Mouse (Mus musculus) B cell, adult 2 months (primary cell): ENCODE measurements around the gene Slco3a1.

Experiments used
- DNase-seq, 2 experiments: peaks; one replicate each; pipeline ENCODE4 v3.0.0; 2022

The Slco3a1 gene

GRCm38 (mm10) chr7:74484024-74484385 is 70.6 kb downstream of the Slco3a1 start:
- no peak for DNase-seq

GRCm38 (mm10) chr7:74483294-74484023 is 71.1 kb downstream of the Slco3a1 start:
- no peak for DNase-seq

DNA sequence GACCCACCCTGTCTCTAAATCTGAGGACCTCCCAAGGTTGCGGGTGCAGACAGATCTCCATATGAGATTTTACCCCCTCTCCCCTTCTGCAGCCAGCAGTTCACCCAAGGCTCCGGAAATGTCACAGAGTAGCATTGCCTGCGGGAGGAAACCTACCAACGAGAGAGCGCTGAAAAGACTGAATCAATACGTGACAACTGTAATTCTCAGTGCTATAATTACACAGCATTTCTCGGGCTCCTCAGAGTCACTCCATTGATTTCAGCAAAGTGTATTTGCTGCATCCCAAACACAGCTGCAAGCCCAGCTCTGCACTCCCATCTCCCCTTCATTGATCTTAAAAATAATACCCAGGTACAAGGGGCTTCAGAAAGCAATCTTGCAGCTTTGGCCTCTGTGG is 82.8 kb downstream of the Slco3a1 start:
- no peak for DNase-seq

DNA sequence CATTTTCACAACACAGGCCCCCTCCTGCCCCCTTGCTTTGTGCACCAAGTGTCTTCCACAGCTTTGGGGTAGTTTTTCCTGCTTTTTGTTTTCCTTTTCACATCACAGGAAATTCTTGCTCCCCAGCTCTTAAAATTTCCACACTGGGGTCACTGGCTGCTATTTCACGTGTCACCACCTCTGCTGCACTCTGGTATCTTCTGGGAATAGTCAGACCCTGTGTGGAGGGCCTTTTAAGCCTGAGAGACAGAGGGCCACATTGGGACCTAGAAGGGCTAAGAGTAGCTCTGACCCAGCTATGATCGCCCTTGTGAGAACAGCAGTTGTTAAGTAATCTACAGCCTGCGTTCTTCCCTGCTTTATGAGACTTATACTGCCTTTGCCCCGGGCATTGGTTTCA is 87.7 kb downstream of the Slco3a1 start:
- no peak for DNase-seq

DNA sequence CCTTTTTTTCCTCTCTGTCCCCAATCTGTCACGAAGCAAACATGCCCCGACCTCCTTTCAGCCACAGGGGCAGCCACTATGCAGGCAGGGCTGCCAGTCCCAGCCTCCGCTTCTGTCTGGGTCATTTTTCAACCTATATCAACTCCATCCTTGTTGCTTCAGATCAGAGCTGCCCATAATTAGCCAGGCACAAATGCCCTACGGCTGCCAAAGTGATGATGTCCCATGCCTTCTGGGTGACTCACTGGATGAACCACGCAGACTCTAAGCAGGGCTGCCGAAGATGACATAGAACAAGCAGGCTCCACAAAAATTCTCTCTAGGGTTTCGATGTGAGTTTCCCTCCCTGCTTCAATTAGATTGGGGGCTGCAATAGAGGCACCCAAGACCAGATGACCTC is 89.9 kb downstream of the Slco3a1 start:
- DNase-seq = no peak

- no peak for DNase-seq
Observed at GRCm38 (mm10) chr7:74462451-74462850, 92.1 kb downstream of the Slco3a1 start.

DNA sequence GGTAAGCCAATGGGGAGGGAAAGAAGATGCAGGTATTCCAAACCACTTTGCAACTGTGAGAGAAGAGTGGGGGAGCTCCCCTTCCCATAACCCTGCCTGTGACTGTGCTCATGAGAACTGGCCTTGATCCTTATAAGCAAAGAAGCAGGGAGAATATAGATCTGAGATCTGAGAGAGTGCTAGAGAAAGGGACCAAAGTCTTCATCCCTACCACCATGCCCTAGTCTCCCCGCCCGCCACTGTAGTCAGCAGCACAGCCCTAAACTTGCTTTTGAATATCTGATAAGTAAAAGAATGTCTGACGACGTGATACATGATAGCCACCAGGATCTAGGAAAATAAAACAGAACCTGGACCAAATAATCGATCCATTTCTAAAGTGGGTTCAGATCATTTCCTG is 92.8 kb downstream of the Slco3a1 start:
- no peak for DNase-seq

DNA sequence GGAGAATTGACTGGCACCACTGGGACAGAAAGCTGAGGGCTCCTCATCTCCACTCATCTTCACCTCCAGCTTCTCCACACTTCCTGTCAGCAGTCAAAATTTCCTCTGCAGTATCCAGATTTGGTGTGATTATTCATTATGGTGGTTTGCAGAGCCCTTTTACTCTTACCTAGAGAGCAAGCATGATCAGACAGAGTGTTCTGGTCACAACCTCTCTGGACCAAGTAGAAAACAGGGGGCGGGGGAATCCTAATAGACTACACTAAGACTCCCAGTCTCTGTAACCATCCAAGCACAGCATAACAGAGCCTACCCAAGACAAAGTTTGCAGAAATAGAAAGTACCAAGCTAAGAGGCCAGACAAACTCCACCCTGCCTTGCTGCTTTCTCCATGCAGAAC is 93.4 kb downstream of the Slco3a1 start:
- DNase-seq = no peak

GRCm38 (mm10) chr7:74459812-74460211 is 94.8 kb downstream of the Slco3a1 start:
- DNase-seq = no peak

- no peak for DNase-seq
Observed at GRCm38 (mm10) chr7:74459277-74459676, 95.3 kb downstream of the Slco3a1 start.

DNA sequence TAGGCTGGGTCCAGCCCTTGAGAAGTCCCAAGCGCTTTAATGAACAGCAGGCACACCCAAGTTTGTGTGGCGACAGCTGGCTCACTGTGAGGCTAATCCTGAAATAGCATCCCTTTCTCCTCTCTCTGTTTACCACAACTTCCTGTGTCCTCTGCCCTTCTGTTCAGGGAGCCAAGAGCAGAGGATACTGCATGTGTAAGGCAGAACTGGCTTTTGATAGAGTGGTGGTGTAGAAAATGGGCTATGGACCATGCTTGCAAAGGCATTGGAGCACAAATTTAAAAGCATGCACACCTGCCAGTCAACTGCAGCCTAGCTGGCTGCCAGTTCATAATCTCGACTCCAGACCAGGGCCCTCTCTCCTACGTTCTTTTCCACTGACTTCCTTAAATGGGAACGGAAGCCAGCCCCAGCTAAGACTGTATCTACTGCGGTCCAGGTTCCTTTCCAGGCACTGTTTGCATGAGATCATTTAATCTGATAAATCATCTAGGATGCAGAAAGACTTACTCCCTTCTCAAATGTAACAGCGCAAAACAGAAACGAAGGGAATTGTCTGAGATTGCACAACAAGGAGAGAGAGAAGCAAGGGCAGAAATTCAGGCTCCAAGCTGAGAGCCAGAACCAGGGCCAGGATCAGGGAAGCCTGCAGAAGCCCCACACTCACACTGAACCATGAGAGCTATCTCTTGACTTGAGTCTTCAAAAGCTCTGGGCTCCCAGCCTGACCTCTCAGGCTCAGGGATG is 95.9 kb downstream of the Slco3a1 start:
- no peak for DNase-seq

DNA sequence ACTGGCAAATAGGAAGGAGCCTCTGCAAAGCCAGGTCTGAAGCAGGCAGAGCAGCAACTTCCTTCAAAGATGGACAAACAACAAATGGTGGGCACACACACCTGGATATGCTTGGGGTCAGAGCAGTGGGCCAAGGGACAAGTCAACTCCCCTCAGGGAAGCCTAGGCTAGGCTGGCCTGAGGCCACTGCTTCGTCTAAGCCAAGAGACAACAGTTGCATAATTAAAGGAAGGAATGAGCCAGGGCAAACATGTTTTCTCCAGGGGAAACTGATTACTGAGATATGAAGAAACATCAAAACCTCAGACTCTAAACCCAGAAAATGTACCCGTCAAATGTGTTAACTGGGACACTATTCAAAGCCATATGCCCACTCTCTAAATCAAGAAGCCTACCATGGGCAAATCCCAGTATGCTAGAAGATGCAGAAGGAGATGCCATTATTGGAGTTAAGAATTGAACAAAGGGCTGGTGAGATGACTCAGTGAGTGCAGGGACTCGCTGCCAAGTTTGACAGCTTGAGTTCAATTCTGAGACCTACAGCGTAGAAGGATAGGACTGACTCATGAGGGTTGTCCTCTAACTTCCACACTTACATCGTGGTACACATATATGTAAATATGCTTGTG is 97.1 kb downstream of the Slco3a1 start:
- no peak for DNase-seq

GRCm38 (mm10) chr7:74456781-74457180 is 97.8 kb downstream of the Slco3a1 start:
- no peak for DNase-seq

DNA sequence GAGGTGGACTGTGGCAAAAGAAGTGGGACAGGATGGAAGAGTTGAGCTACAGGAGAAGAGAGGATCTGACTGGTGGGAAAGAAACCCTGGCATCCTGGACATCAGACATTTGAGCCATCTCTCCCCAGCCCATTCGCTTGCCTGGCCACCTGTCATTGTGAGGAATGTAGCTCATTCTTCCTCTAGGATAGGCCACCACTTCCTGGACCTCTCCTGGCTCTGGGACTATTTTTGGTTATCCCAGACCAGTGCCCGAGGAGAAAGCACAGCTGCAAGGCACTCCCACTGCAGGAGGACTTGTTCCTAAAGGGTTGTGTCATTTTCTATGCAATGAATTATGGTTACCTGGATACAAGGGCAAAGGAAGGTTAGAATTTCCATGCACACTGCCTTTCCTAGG is 103.5 kb downstream of the Slco3a1 start:
- DNase-seq = no peak

- no peak for DNase-seq
Observed at GRCm38 (mm10) chr7:74449802-74450201, 104.8 kb downstream of the Slco3a1 start.

DNA sequence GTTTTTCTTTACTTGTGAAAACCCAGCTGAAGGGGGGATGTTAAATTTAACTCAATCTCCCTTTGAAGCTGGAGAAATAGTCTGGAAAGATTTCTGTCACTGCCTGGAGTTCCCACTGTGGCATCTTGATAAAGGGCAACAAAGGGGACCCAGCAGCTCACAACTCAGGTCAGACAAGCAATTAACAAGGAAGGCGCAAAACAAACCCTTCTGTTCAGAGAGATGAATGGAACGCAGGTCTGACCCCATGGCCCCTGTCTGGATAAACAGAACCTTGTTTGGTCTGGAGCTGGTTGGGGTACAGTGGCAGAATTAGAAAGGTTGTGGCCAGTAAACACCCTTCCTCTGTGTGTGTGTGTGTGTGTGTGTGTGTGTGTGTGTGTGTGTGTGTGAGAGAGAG is 106.8 kb downstream of the Slco3a1 start:
- DNase-seq = no peak

DNA sequence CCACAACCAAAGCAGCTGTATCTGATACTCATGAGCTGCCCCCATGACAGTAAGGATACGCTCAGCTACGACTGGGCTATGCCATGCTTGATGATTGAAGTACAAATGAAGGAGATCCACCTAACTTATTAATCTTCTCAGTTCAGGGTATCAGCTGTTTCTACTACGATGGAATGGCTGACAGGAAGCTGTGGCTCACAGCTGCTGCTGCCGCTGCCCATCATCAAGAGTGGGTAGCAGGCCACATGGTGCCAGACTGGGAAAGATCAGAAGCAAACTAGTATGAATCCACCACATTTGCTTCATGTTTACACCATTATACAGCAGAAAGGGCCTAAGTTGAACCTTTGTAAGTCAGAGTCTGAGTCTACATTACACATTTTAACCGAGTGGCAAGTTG is 109.4 kb downstream of the Slco3a1 start:
- no peak for DNase-seq

DNA sequence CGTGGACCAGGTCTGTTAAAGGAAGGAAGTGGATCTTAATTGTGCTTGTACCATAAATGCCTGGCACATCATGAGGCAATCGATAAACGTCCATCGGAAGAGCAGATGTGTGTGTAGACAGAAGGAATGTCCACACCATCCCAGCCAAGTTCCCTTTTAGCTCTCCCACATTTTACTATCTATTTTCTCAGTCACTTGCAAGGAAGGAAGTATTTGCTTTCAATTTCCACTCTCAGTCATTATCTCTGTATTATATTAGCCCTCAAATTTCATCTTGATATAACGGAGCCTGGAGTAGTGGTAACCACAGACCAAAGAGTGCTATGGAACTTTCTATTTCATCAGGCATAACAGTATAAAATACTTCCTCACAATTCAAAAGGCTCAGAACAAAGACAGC is 112.2 kb downstream of the Slco3a1 start:
- DNase-seq = no peak

DNA sequence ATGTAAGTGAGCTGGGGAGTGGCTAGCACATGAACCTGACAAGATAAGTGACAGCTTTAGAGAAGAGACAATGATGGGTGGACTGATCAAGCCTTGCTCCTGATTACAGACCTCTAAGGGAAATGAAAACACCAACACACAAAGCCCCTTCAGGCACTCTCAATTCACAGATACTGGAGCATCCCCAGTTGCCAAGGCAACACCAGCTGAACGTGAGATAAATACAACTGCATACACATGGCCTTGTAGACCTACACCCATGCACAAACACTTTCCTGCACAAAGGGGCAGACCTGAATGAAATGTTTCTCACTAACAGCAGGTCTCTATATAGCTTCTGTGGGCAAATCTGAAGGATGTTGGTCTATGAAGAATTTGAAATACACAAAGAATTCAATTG is 117.0 kb downstream of the Slco3a1 start:
- no peak for DNase-seq

GRCm38 (mm10) chr7:74436642-74437041 is 117.9 kb downstream of the Slco3a1 start:
- DNase-seq = no peak

GRCm38 (mm10) chr7:74432950-74433349 is 121.6 kb downstream of the Slco3a1 start:
- no peak for DNase-seq

GRCm38 (mm10) chr7:74429252-74429651 is 125.3 kb downstream of the Slco3a1 start:
- no peak for DNase-seq

DNA sequence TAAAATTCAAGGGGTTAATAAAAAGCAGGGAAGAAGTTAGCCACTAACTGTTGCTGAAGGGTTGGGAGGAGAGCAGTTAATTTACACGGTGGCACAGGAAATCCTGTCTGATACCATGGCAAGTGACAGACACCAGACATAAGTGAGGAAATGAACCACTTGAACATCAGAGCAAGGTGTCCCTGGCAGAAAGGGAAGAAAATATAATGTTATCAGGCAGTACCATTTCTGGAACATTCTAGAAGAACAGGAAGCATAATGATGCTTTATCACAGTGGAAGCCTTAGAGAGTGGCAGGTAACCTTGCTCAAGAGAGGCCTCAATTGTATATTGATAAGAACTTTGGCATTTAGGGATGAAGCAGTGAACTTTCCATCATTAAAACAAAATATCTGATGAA is 127.4 kb downstream of the Slco3a1 start:
- DNase-seq = no peak

DNA sequence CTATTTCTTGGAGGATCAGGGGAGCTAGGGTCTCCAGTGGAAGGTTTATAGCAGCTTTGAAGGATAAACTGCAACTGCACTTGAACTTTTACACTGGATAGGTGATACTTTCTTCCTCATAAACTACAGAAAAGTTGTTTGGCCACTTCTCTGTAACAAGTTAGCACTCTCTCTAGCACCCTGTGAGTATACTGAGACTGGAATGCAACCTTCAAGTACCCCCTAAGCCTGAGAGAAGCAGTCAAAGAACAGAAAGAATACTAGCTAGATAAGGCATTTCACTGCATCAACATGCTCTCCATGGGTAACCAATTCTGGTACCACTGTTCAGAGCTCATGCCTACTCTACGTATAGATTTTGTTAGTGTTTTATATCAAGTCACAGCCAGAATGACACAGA is 128.6 kb downstream of the Slco3a1 start:
- no peak for DNase-seq
